Mouse (Mus musculus) brain, embryonic 14.5 days (tissue): ENCODE data around the gene Olfml3.

Experiments used
- CTCF ChIP-seq: fragments of 200-500 bp; IDR thresholded peaks from 2 replicates; pipeline ENCODE4 v1.5.1; 2012; ENCODE audit warnings: inconsistent platforms, mild to moderate bottlenecking, moderate library complexity, borderline replicate concordance; ENCODE audit not compliant: insufficient read depth, insufficient read length; ENCODE audit errors: extremely low read depth
- POLR2A ChIP-seq: fragments of 200-500 bp; IDR thresholded peaks from 2 replicates; pipeline ENCODE4 v1.6.1; 2012; ENCODE audit warnings: mild to moderate bottlenecking, inconsistent platforms, borderline replicate concordance; ENCODE audit not compliant: poor library complexity, insufficient read depth, insufficient read length, severe bottlenecking; ENCODE audit errors: extremely low read depth

DNA sequence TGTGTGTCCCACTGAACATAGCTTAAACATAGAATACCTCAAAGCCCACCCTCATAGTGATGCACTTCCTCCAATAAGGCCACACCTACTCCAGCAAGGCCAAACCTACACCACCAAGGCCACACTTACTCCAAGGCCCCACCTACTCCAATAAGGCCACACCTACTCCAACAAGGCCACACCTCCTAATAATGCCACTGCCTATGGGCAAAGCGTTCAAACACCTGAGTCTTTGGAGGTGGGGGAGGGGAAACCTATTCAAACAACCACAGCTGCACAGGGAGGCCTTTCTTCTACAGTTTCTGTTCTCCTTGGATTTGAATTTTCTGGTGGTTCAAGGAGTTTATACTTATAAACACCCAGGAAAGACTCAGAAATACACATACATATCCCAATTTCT, 48.8 kb downstream of the Olfml3 start:
- no peak for TF ChIP-seq CTCF
- TF ChIP-seq POLR2A, result no peak
